Mouse (Mus musculus): ENCODE data around the gene Ttc23l. TPM values are rescaled to one million over a fixed set of nuclear protein-coding genes. Genes with fewer than 3 reads are reported as not detected.
"Not testable (repeated sequence)": the region's sequence is repeated elsewhere in the genome, so short reads cannot be mapped to it uniquely, and the experiment has no call there.

Ttc23l gene
- polyA plus RNA-seq, 1 experiment from 2014 or later = not detected

DNA sequence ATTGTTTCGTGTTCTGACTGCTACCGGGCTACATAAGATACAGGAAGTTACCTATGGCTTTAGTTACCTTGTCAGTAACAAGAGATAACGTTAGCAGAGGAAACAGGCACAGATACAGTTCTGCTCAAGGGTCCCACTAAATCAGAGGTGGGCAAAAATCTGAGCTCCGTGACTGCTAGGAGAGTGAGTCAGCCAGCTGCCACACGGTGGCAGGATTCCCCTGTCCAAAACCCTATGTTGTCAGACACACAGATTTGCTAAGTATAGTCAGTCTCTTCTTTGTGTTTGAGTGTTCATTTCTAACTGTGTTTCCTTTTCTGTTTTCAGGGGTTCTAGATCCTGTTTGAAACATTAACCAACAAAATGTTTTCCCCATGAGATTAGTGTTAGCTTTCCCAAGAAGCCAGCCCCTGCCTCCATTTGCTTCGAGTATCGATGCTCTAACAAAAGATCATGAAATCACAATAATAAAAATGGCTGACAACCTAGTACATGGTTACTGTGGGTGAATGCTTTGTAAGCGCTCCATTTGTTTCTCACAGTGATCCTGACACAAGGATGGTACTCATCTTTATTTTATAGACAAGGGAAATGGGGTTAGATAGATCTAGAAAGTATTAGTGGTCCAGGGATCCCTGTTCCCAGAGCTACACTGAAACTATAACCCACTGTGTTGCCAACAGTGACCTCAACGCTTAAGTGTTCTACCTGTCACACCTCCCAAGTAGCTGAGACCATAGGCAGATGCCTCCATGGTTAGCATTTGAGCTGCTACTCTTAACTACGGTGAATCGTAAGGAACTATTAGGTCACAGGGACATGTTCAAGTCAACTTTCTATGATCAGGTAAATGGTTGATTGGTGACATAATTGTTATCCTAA, 57.4 kb downstream of the Ttc23l start:
- Histone ChIP-seq H3K4me2 (ENCODE audit: low read depth, low read length, severe bottlenecking) (no peak overlapping the region), H3K9me3 (ENCODE audit: control insufficient read depth, low read length) (no peaks in the 10 kb centered on the region), H3K4me3 (ENCODE audit: low read depth, low read length) (no peak overlapping the region), H3K4me1 (replicated peaks; ENCODE audit: control insufficient read depth, insufficient read depth, low read length) (no peaks in the 10 kb centered on the region), H3K9ac (ENCODE audit: low read length) (no peak overlapping the region), H3K27ac (ENCODE audit: low read depth, low read length) (no peak overlapping the region), H3K36me3 (ENCODE audit: control insufficient read depth, insufficient read depth, low read length) (peaks cover 3% of the 10 kb centered on the region), H3K27me3 (ENCODE audit: control insufficient read depth, insufficient read depth, low read length) (no peaks in the 10 kb centered on the region)
- DNase-seq (ENCODE audit: low spot score) (peak; percentile 77), ATAC-seq (replicated peaks; ENCODE audit: low FRiP score) (peak; percentile 78)
- WGBS = 61% methylated on average over 11 of the region's 11 CpGs

DNA sequence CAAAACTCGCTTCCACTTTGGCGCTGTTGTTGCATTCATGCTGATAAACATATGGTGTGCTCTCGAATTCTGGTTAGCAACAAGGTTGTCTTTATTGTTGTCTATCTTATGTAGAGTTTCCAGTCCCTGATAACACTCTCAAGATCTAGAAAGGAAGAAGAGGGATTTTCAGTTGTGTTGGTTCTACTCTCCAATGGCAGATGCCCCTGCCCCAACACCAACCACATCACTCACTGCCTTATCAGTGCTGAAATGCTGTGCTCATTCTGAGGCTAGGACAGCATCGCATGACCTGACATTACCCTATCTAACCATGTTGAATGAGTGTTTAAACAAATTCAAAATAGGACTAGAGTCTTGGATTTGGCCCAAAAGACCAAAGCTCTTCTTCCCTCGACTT, 58.4 kb downstream of the Ttc23l start:
- no peak overlapping the region for H3K4me2 ChIP-seq (ENCODE audit: low read depth, low read length, severe bottlenecking)
- ATAC-seq (replicated peaks; ENCODE audit: low FRiP score) = no peak
- no peak overlapping the region for H3K27ac ChIP-seq (ENCODE audit: low read depth, low read length)
- no peaks in the 10 kb centered on the region for H3K4me1 ChIP-seq (replicated peaks; ENCODE audit: control insufficient read depth, insufficient read depth, low read length)
- no peaks in the 10 kb centered on the region for H3K27me3 ChIP-seq (ENCODE audit: control insufficient read depth, insufficient read depth, low read length)
- peaks cover 3% of the 10 kb centered on the region for H3K36me3 ChIP-seq (ENCODE audit: control insufficient read depth, insufficient read depth, low read length)
- H3K9me3 ChIP-seq (ENCODE audit: control insufficient read depth, low read length) = no peaks in the 10 kb centered on the region
- DNase-seq (ENCODE audit: low spot score) = no peak
- H3K4me3 ChIP-seq (ENCODE audit: low read depth, low read length) = no peak overlapping the region
- H3K9ac ChIP-seq (ENCODE audit: low read length) = no peak overlapping the region
- WGBS = 84% methylated on average over 5 of the region's 5 CpGs

DNA sequence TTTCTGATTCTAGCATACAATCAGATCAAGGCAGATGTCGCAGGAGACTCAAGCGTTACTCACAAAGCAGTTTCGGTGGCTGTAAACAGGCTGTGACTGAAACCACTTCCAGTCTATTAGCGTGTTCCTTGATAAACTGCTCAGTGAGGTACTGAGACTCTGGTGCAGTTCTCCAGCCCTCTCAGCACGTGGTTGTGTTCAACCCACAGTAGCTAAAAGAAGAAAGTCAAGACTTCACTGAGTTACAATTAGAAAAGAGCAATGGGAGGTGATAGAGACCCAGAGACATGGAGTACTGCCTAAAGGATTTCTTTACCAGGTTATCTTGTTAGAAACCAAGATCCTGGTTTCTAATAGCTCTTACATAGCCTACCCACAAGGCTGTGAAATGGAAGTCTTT, 58.9 kb downstream of the Ttc23l start:
- no peaks in the 10 kb centered on the region for H3K4me1 ChIP-seq (replicated peaks; ENCODE audit: control insufficient read depth, insufficient read depth, low read length)
- WGBS = 79% methylated on average over 5 of the region's 5 CpGs
- H3K36me3 ChIP-seq (ENCODE audit: control insufficient read depth, insufficient read depth, low read length) = peaks cover 3% of the 10 kb centered on the region
- ATAC-seq (replicated peaks; ENCODE audit: low FRiP score) (no peak), DNase-seq (ENCODE audit: low spot score) (no peak)
- H3K4me3 ChIP-seq (ENCODE audit: low read depth, low read length) = no peak overlapping the region
- H3K4me2 ChIP-seq (ENCODE audit: low read depth, low read length, severe bottlenecking) = no peak overlapping the region
- H3K9me3 ChIP-seq (ENCODE audit: control insufficient read depth, low read length) = no peaks in the 10 kb centered on the region
- no peaks in the 10 kb centered on the region for H3K27me3 ChIP-seq (ENCODE audit: control insufficient read depth, insufficient read depth, low read length)
- no peak overlapping the region for H3K27ac ChIP-seq (ENCODE audit: low read depth, low read length)
- no peak overlapping the region for H3K9ac ChIP-seq (ENCODE audit: low read length)

DNA sequence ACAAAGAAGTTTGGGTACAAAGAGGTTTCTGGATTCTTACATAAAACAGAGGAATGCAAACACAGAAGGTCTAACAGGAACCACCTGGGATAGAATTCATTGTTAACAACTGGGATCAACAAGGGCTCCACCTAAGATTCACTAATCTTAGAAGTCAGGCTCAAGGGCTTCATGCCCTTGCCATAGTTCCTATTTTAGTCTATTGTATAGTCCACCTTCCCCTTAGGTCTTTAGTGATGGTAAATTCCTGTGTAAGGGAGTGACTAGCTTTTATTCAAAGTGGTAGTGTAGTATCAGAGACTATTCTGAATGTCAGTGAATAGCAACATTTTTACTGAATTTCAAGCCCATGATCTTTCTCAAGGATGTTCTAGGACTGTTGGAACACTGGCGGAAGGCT, 61.8 kb downstream of the Ttc23l start:
- H3K4me3 ChIP-seq (ENCODE audit: low read depth, low read length); H3K4me1 ChIP-seq (replicated peaks; ENCODE audit: control insufficient read depth, insufficient read depth, low read length); H3K9me3 ChIP-seq (ENCODE audit: control insufficient read depth, low read length); H3K27ac ChIP-seq (ENCODE audit: low read depth, low read length); H3K27me3 ChIP-seq (ENCODE audit: control insufficient read depth, insufficient read depth, low read length); H3K36me3 ChIP-seq (ENCODE audit: control insufficient read depth, insufficient read depth, low read length); DNase-seq (ENCODE audit: low spot score); H3K4me2 ChIP-seq (ENCODE audit: low read depth, low read length, severe bottlenecking); H3K9ac ChIP-seq (ENCODE audit: low read length); ATAC-seq (replicated peaks; ENCODE audit: low FRiP score): not testable (repeated sequence)
- WGBS = 95% methylated on average over 1 of the region's 1 CpGs

DNA sequence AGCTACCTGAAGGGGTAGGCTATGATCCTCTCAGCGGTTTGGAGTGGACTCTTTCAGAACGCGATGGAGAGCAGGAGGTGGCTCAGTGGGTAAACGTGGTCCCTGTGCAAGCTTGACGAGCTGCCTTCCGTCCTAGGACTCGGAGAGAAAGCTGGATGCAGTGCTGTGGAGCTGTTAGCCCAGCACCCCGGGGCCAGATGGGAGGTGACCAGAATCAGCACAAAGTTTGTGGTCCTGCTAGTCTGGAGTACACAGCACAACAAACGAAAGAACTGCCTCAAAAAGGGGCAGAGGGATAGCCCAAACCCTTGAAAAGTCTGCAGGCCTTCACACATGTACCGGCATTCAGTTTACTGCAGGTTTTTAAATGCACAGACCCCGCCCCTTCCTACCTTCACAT, 62.5 kb downstream of the Ttc23l start:
- Histone ChIP-seq H3K9ac (ENCODE audit: low read length) (no peak overlapping the region), H3K4me2 (ENCODE audit: low read depth, low read length, severe bottlenecking) (no peak overlapping the region), H3K27ac (ENCODE audit: low read depth, low read length) (no peak overlapping the region), H3K27me3 (ENCODE audit: control insufficient read depth, insufficient read depth, low read length) (no peaks in the 10 kb centered on the region), H3K36me3 (ENCODE audit: control insufficient read depth, insufficient read depth, low read length) (peaks cover 6% of the 10 kb centered on the region), H3K9me3 (ENCODE audit: control insufficient read depth, low read length) (no peaks in the 10 kb centered on the region), H3K4me3 (ENCODE audit: low read depth, low read length) (no peak overlapping the region), H3K4me1 (replicated peaks; ENCODE audit: control insufficient read depth, insufficient read depth, low read length) (no peaks in the 10 kb centered on the region)
- DNase-seq (ENCODE audit: low spot score) (no peak), ATAC-seq (replicated peaks; ENCODE audit: low FRiP score) (no peak)
- 93% methylated on average over 11 of the region's 11 CpGs for WGBS

DNA sequence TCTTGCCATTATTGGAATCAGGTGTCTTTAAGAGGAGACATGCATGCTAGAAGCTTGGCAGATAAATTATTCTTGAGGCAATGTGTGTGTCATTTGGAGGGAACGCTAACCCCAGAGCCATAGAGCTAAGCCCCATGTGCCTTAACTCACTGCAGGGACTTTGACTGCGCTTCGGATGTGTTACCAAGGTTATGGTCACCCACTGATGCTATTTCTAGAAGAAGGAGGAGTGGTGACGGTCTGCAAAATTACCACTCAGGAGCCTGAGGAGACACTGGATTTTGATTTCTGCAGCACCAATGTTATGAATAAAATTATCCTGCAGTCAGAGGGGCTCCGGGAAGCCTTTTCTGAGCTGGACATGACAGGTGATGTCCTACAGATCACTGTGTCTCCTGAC, 68.4 kb downstream of the Ttc23l start:
- no peak overlapping the region for H3K9ac ChIP-seq (ENCODE audit: low read length)
- no peak for DNase-seq (ENCODE audit: low spot score)
- H3K9me3 ChIP-seq (ENCODE audit: control insufficient read depth, low read length) = no peaks in the 10 kb centered on the region
- no peak for ATAC-seq (replicated peaks; ENCODE audit: low FRiP score)
- no peaks in the 10 kb centered on the region for H3K27me3 ChIP-seq (ENCODE audit: control insufficient read depth, insufficient read depth, low read length)
- no peak overlapping the region for H3K4me3 ChIP-seq (ENCODE audit: low read depth, low read length)
- H3K27ac ChIP-seq (ENCODE audit: low read depth, low read length) = no peak overlapping the region
- peaks cover 2% of the 10 kb centered on the region; the same call in 1 of the 2 replicates for H3K4me1 ChIP-seq (replicated peaks; ENCODE audit: control insufficient read depth, insufficient read depth, low read length)
- H3K4me2 ChIP-seq (ENCODE audit: low read depth, low read length, severe bottlenecking) = no peak overlapping the region
- H3K36me3 ChIP-seq (ENCODE audit: control insufficient read depth, insufficient read depth, low read length) = peaks cover 2% of the 10 kb centered on the region; the same call in 1 of the 2 replicates
- 93% methylated on average over 5 of the region's 5 CpGs for WGBS

DNA sequence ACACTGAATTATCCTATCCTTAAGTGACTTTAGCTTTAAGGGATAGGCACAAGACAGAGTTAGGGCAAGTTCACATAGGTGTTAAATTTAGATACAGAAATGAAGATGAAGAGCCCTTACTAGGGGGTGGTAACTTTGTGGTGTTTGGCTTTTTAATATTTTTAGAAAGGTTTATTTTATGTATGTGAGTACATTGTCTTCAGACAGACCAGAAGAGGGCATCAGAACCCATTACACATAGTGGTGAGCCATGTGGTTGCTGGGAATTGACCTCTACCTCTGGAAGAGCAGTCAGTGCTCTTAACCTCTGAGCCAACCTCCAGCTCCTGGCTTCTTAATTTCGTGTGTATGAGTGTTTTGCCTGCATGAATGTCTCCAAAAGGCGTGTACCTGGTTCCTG, 71.2 kb downstream of the Ttc23l start:
- Histone ChIP-seq H3K4me1 (replicated peaks; ENCODE audit: control insufficient read depth, insufficient read depth, low read length) (peaks cover 6% of the 10 kb centered on the region; the same call in 1 of the 2 replicates), H3K4me2 (ENCODE audit: low read depth, low read length, severe bottlenecking) (peak overlapping the region; percentile 87), H3K27ac (ENCODE audit: low read depth, low read length) (no peak overlapping the region), H3K27me3 (ENCODE audit: control insufficient read depth, insufficient read depth, low read length) (no peaks in the 10 kb centered on the region), H3K36me3 (ENCODE audit: control insufficient read depth, insufficient read depth, low read length) (peaks cover 2% of the 10 kb centered on the region; the same call in 1 of the 2 replicates), H3K9ac (ENCODE audit: low read length) (no peak overlapping the region), H3K9me3 (ENCODE audit: control insufficient read depth, low read length) (no peaks in the 10 kb centered on the region), H3K4me3 (ENCODE audit: low read depth, low read length) (no peak overlapping the region)
- DNase-seq (ENCODE audit: low spot score) (no peak), ATAC-seq (replicated peaks; ENCODE audit: low FRiP score) (no peak)
- WGBS = 71% methylated on average over 2 of the region's 2 CpGs

DNA sequence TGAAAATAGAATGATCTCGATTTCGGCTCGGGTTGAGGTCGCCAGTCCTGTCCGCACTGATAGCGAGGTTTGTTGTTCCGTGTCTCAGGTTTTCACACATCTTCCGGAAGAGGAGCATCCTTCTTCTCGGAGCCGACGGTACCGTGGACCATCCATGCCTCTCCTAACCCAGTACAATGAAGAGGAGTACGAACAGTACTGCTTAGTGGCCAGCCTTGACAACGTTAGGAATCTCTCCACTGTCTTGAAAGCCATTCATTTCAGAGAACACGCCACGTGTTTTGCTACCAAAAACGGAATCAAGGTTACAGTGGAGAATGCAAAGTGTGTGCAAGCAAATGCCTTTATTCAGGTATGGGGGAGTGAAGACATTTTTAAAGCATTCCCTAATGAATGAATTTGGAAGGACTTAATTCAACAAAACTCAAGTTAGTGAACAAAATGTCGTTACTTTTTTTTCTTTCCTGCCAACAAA, 72.1 kb downstream of the Ttc23l start:
- H3K4me1 ChIP-seq (replicated peaks; ENCODE audit: control insufficient read depth, insufficient read depth, low read length) = peaks cover 6% of the 10 kb centered on the region; the same call in 1 of the 2 replicates
- H3K4me2 ChIP-seq (ENCODE audit: low read depth, low read length, severe bottlenecking) = peak overlapping the region; percentile 87
- 2% methylated on average over 18 of the region's 18 CpGs for WGBS
- no peak for DNase-seq (ENCODE audit: low spot score)
- H3K27me3 ChIP-seq (ENCODE audit: control insufficient read depth, insufficient read depth, low read length) = no peaks in the 10 kb centered on the region
- peak; percentile 53 for ATAC-seq (replicated peaks; ENCODE audit: low FRiP score)
- H3K27ac ChIP-seq (ENCODE audit: low read depth, low read length) = no peak overlapping the region; the same call in 1 of the 2 replicates
- peak overlapping the region; percentile 83 for H3K9ac ChIP-seq (ENCODE audit: low read length)
- peak overlapping the region; percentile 61 for H3K4me3 ChIP-seq (ENCODE audit: low read depth, low read length)
- no peaks in the 10 kb centered on the region for H3K9me3 ChIP-seq (ENCODE audit: control insufficient read depth, low read length)
- H3K36me3 ChIP-seq (ENCODE audit: control insufficient read depth, insufficient read depth, low read length) = no peaks in the 10 kb centered on the region
